Mouse (Mus musculus) embryonic facial prominence, embryonic 11.5 days (tissue): ENCODE results near the gene Kcns3. TPM values are rescaled to one million over a fixed set of nuclear protein-coding genes. Genes with fewer than 3 reads are reported as not detected.

Experiments
- ATAC-seq: fragments of 200-750 bp; cut with Nextera tagmentation; replicated peaks from 2 replicates; pipeline ENCODE4 v1.8.0; 2017; ENCODE audit warnings: low read depth; ENCODE audit not compliant: insufficient number of reproducible peaks, low FRiP score, low TSS enrichment
- DNase-seq: peaks from one replicate; pipeline ENCODE4 v3.0.0-alpha.2; 2015; ENCODE audit warnings: low spot score
- H3K27ac ChIP-seq: fragments of 300-500 bp; sonication (generic); replicated peaks from 2 replicates; pipeline ENCODE4 v1.5.1; 2014; ENCODE audit warnings: mild to moderate bottlenecking, low read depth, low read length, control low read depth
- H3K27me3 ChIP-seq: fragments of 300-500 bp; sonication (generic); 2 replicates; pipeline ENCODE4 v1.6.1; 2014; ENCODE audit warnings: mild to moderate bottlenecking, low read length, moderate library complexity, mixed read lengths; ENCODE audit not compliant: control insufficient read depth, insufficient read depth
- H3K36me3 ChIP-seq: fragments of 300-500 bp; sonication (generic); replicated peaks from 2 replicates; pipeline ENCODE4 v1.6.1; 2014; ENCODE audit warnings: low read depth, mild to moderate bottlenecking, low read length, moderate library complexity, mixed read lengths; ENCODE audit not compliant: control insufficient read depth, insufficient read depth
- H3K4me1 ChIP-seq: fragments of 300-500 bp; sonication (generic); 2 replicates; pipeline ENCODE4 v1.6.1; 2014; ENCODE audit warnings: low read length, mixed read lengths; ENCODE audit not compliant: control insufficient read depth, insufficient read depth
- H3K4me2 ChIP-seq: fragments of 300-500 bp; sonication (generic); 2 replicates; pipeline ENCODE4 v1.6.1; 2014; ENCODE audit warnings: low read depth, mild to moderate bottlenecking, control low read depth, low read length, moderate library complexity
- H3K4me3 ChIP-seq: fragments of 300-500 bp; sonication (generic); 2 replicates; pipeline ENCODE4 v1.5.1; 2014; ENCODE audit warnings: low read depth, low read length, control low read depth
- H3K9ac ChIP-seq: fragments of 300-500 bp; sonication (generic); replicated peaks from 2 replicates; pipeline ENCODE4 v1.6.1; 2014; ENCODE audit warnings: mild to moderate bottlenecking, control low read depth, low read length
- H3K9me3 ChIP-seq: fragments of 300-500 bp; sonication (generic); replicated peaks from 2 replicates; pipeline ENCODE4 v1.6.1; 2016; ENCODE audit warnings: mild to moderate bottlenecking, low read length, inconsistent platforms, mixed read lengths; ENCODE audit not compliant: control insufficient read depth
- WGBS: fragments of 180-500 bp; shearing (Covaris S2); extraction: QIAGEN DNeasy Blood & Tissue Kit; methylation state at CpG from one replicate; pipeline ENCODE4 v1.1.7; 2014; 5-methylcytosine and 5-hydroxymethylcytosine counted together
- polyA plus RNA-seq: library from polyadenylated mRNA; unstranded; fragments of >200 nt; fragmentation: Nextera tagmentation; extraction: Ambion mirVana; gene quantifications from 2 replicates; pipeline ENCODE4 v1.2.1, GENCODE M21; 2014

The Kcns3 gene
- polyA plus RNA-seq, 1 experiment from 2014 or later: 0.65 TPM

DNA sequence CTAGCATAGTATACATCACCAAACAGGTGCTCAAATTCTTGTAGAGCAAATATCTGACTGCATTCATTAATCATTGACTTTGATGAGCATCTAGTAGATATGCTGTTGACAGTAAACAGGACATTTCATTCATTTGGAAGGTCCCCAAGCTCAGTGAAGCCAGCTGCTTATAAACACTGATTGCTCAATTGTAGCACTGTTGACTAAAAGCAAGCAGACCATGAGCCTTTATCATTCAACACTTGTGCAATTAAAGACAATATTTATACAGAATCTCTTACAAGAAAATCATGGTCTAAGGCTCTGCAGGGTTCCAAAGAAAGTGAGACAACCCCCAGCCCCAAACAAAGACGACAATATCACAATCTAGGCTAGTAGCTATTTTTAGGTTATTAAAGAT is 6.0 kb downstream of the Kcns3 start:
- WGBS: 71% methylated on average over 1 of the region's 1 CpGs
- DNase-seq: no peak
- H3K36me3 ChIP-seq: no peaks in the 10 kb centered on the region
- H3K4me3 ChIP-seq: no peak overlapping the region
- no peaks in the 10 kb centered on the region for H3K9me3 ChIP-seq
- no peak overlapping the region for H3K4me2 ChIP-seq
- H3K9ac ChIP-seq: no peak overlapping the region
- H3K27me3 ChIP-seq: peaks cover 7% of the 10 kb centered on the region
- H3K27ac ChIP-seq: no peak overlapping the region
- peaks cover 2% of the 10 kb centered on the region; the same call in 1 of the 2 replicates for H3K4me1 ChIP-seq
- no peak for ATAC-seq

GRCm38 (mm10) chr12:11132418-11132817 is 18.4 kb downstream of the Kcns3 start:
- DNase-seq: no peak
- no peaks in the 10 kb centered on the region for H3K4me1 ChIP-seq

GRCm38 (mm10) chr12:11129188-11129587 is 21.7 kb downstream of the Kcns3 start:
- no peaks in the 10 kb centered on the region for H3K4me1 ChIP-seq
- no peaks in the 10 kb centered on the region for H3K9me3 ChIP-seq
- WGBS: 32% methylated on average over 3 of the region's 3 CpGs
- H3K36me3 ChIP-seq: no peaks in the 10 kb centered on the region
- no peak overlapping the region for H3K9ac ChIP-seq
- no peak overlapping the region for H3K4me3 ChIP-seq
- no peaks in the 10 kb centered on the region for H3K27me3 ChIP-seq
- DNase-seq: no peak
- no peak overlapping the region for H3K4me2 ChIP-seq
- H3K27ac ChIP-seq: no peak overlapping the region
- ATAC-seq: no peak

More at GRCm38 (mm10) chr12:11132418-11132817, 18.4 kb downstream of the Kcns3 start:
- Histone ChIP-seq H3K4me2 (no peak overlapping the region), H3K9ac (no peak overlapping the region), H3K4me3 (no peak overlapping the region), H3K9me3 (no peaks in the 10 kb centered on the region), H3K27me3 (no peaks in the 10 kb centered on the region), H3K36me3 (no peaks in the 10 kb centered on the region), H3K27ac (no peak overlapping the region)
- no peak for ATAC-seq

GRCm38 (mm10) chr12:11126186-11126759 is 24.6 kb downstream of the Kcns3 start:
- Histone ChIP-seq H3K9me3 (no peaks in the 10 kb centered on the region), H3K36me3 (no peaks in the 10 kb centered on the region), H3K4me3 (no peak overlapping the region), H3K4me2 (no peak overlapping the region), H3K27me3 (no peaks in the 10 kb centered on the region), H3K9ac (no peak overlapping the region), H3K4me1 (no peaks in the 10 kb centered on the region), H3K27ac (no peak overlapping the region)
- DNase-seq: no peak
- ATAC-seq: peak; percentile 59; the same call in 1 of the 2 replicates
- 64% methylated on average over 5 of the region's 5 CpGs for WGBS

DNA sequence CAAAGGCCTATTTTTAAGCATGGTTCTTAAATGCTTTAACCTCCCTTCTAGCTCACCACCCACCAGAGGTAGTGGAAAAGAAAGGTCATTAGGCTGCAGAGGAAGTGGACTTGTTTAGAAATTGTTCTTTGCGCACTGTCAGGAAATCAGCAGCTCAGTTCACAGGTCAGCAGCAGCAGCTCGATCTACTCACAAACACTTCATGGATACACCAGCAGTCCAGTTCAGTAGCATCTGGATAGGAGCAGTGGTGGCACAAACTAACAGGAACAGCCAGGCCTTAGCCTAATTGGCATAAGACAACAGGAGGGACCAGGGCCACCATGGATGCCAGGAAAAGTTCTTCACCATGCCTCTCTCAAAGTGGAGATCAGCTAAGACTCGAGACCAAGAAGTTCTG is 49.3 kb downstream of the Kcns3 start:
- ATAC-seq: no peak
- no peak overlapping the region for H3K9ac ChIP-seq
- WGBS: 85% methylated on average over 3 of the region's 3 CpGs

GRCm38 (mm10) chr12:11088626-11089372 is 62.1 kb downstream of the Kcns3 start:
- Histone ChIP-seq H3K27ac (no peak overlapping the region), H3K9ac (no peak overlapping the region), H3K4me1 (no peaks in the 10 kb centered on the region), H3K36me3 (no peaks in the 10 kb centered on the region), H3K4me3 (no peak overlapping the region), H3K27me3 (no peaks in the 10 kb centered on the region), H3K4me2 (no peak overlapping the region), H3K9me3 (no peaks in the 10 kb centered on the region)
- ATAC-seq: no peak
- DNase-seq: no peak
- WGBS: 50% methylated on average over 5 of the region's 5 CpGs

More for the DNA sequence above, 49.3 kb downstream of the Kcns3 start:
- Histone ChIP-seq H3K4me1 (no peaks in the 10 kb centered on the region), H3K4me3 (no peak overlapping the region), H3K4me2 (no peak overlapping the region), H3K27ac (no peak overlapping the region), H3K36me3 (no peaks in the 10 kb centered on the region), H3K27me3 (no peaks in the 10 kb centered on the region), H3K9me3 (no peaks in the 10 kb centered on the region)
- DNase-seq: no peak

DNA sequence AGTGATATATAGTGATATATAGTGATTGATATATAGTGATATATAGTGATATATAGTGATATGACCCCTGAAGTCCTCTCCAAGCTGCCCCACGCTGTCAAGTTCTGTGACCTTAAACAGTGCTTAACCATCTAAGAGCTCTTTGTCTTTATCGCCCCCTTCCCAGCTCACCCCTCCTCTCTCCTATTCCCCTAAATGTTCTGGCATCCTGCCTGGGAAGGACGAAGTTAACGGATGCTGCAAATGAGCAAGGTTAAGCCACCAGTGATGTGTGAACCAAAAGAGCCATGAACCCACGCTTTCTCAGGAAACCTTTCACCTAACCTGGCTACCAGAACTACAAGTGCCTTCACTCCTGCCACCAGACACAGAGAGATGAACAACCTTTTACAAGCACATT is 64.0 kb downstream of the Kcns3 start:
- 55% methylated on average over 5 of the region's 5 CpGs for WGBS
- ATAC-seq: no peak
- no peaks in the 10 kb centered on the region for H3K27me3 ChIP-seq

GRCm38 (mm10) chr12:11071079-11071478 is 79.8 kb downstream of the Kcns3 start:
- H3K9ac ChIP-seq: no peak overlapping the region
- DNase-seq (no peak), ATAC-seq (no peak)
- 91% methylated on average over 2 of the region's 2 CpGs for WGBS
- no peak overlapping the region for H3K4me3 ChIP-seq
- H3K4me2 ChIP-seq: no peak overlapping the region
- no peaks in the 10 kb centered on the region for H3K36me3 ChIP-seq
- no peaks in the 10 kb centered on the region for H3K9me3 ChIP-seq
- no peaks in the 10 kb centered on the region for H3K27me3 ChIP-seq
- H3K27ac ChIP-seq: no peak overlapping the region
- no peaks in the 10 kb centered on the region for H3K4me1 ChIP-seq

More for the DNA sequence above, 64.0 kb downstream of the Kcns3 start:
- Histone ChIP-seq H3K27ac (no peak overlapping the region), H3K4me2 (no peak overlapping the region), H3K9me3 (no peaks in the 10 kb centered on the region), H3K9ac (no peak overlapping the region), H3K4me1 (no peaks in the 10 kb centered on the region), H3K36me3 (no peaks in the 10 kb centered on the region), H3K4me3 (no peak overlapping the region)
- no peak for DNase-seq
